In the genomic region with DNA sequence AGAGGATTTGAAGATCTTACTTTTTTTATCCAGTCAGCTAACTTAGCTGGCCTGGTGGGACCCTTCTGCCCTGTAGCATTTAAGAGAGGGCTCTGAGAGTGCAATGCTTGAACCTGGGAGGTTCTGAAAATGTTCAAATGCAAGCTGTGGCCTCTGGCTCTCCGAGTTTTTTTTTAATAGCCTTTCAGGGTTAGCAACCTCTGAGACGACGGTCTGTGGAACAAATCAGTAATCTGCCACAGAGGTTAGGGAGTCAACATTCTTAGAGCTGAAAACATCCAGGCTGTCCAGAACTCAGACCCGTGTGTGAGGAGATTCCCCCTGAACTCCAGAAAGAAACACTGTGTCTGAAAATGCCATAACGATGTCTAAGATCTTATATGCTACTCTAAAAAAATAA, we compare ENCODE assay signal across 28 mouse cellular contexts. TPM values are rescaled to one million over a fixed set of nuclear protein-coding genes. Genes with fewer than 3 reads are reported as not detected.
A peak's percentile ranks its signal among the peaks of the same experiment; 100 is the strongest.
DNase-seq lines count a peak whose midpoint lies in the region; ATAC-seq and TF ChIP-seq lines count a peak whose summit lies in the region.
"Had no signal": no experiment of that assay in that cellular context is flagged by ENCODE, and none has a peak within 500 bp of the region (broad histone marks: within the 10 kb centered on the region; RNA-seq: fewer than 3 reads in every experiment).

No protein-coding gene starts in this region.

- peaks cover 15% of the 10 kb centered on the region for H3K36me3 ChIP-seq in hindbrain, embryonic 13.5 days
- H3K36me3 ChIP-seq in hindbrain, embryonic 10.5 days: peaks cover 28% of the 10 kb centered on the region
- no peaks in the 10 kb centered on the region for H3K36me3 ChIP-seq in kidney, postnatal 0 days (ENCODE audit: insufficient read depth, low read length)
- H3K36me3 ChIP-seq in limb, embryonic 11.5 days (ENCODE audit: control insufficient read depth, insufficient read depth, low read length): no peaks in the 10 kb centered on the region
- peaks cover 31% of the 10 kb centered on the region for H3K36me3 ChIP-seq in limb, embryonic 10.5 days

- no peak overlapping the region for H3K4me3 ChIP-seq in hindbrain, embryonic 13.5 days
- H3K4me3 ChIP-seq in hindbrain, embryonic 10.5 days: no peak overlapping the region
- no peak overlapping the region for H3K4me3 ChIP-seq in kidney, postnatal 0 days (replicated peaks; ENCODE audit: low read depth, low read length)
- H3K4me3 ChIP-seq in limb, embryonic 11.5 days (ENCODE audit: low read depth, low read length): no peak overlapping the region
- no peak overlapping the region for H3K4me3 ChIP-seq in limb, embryonic 10.5 days
- H3K4me3 ChIP-seq: embryonic facial prominence, embryonic 10.5 days; embryonic facial prominence, embryonic 12.5 days; forebrain, embryonic 13.5 days had no signal

- no peak for DNase-seq in hindbrain, embryonic 10.5 days (ENCODE audit: low spot score)
- DNase-seq in kidney, adult 9 months: peak; percentile 49
- DNase-seq in kidney, postnatal 25 days: no peak
- peak; percentile 61 for DNase-seq in kidney, postnatal 0 days (ENCODE audit: low spot score)
- DNase-seq in kidney, postnatal 4 days: no peak
- DNase-seq in limb, embryonic 11.5 days (ENCODE audit: low spot score): no peak
- DNase-seq in limb, embryonic 10.5 days (ENCODE audit: low spot score): no peak
- DNase-seq: adrenal gland, adult 8-10 months; adrenal gland, postnatal 14 days; adrenal gland, postnatal 36 days; B cell, adult 2 months; cerebellum, adult 11-12 months; cerebellum, adult 2 months; cerebellum, adult 9-10 months; cerebellum, postnatal 10 days; cerebellum, postnatal 25 days had no signal

- 0 out of 2 replicates have a peak overlapping the region, but pooled peaks have one; percentile 23 for H3K27ac ChIP-seq in hindbrain, embryonic 13.5 days
- H3K27ac ChIP-seq in hindbrain, embryonic 10.5 days: no peak overlapping the region
- H3K27ac ChIP-seq in kidney, postnatal 0 days: peak overlapping the region; percentile 5; the same call in 1 of the 2 replicates
- H3K27ac ChIP-seq in limb, embryonic 11.5 days (replicated peaks; ENCODE audit: low read depth, low read length): no peak overlapping the region
- no peak overlapping the region for H3K27ac ChIP-seq in limb, embryonic 10.5 days
- H3K27ac ChIP-seq: embryonic facial prominence, embryonic 10.5 days; embryonic facial prominence, embryonic 12.5 days; forebrain, embryonic 13.5 days had no signal

- no peak for TF ChIP-seq CTCF in kidney, postnatal 0 days (IDR thresholded peaks at IDR 0.05; ENCODE audit: low read depth)

- no peak for ATAC-seq in hindbrain, embryonic 13.5 days (ENCODE audit: low FRiP score)
- no peak for ATAC-seq in kidney, postnatal 0 days (replicated peaks; ENCODE audit: low FRiP score, low read depth)
- ATAC-seq in limb, embryonic 11.5 days (ENCODE audit: insufficient number of reproducible peaks, low FRiP score, low TSS enrichment, low read depth): no peak
- ATAC-seq: activated CD4-positive, CD25-positive, alpha-beta regulatory T cell, adult 4 months; CD4-positive, CD25-positive, alpha-beta regulatory T cell, adult 4 months; forebrain, embryonic 13.5 days; Patski had no signal

- H3K9me3 ChIP-seq in hindbrain, embryonic 13.5 days: no peaks in the 10 kb centered on the region
- 0 out of 2 replicates have a peak, but pooled peaks cover 5% of the 10 kb centered on the region for H3K9me3 ChIP-seq in hindbrain, embryonic 10.5 days
- H3K9me3 ChIP-seq in kidney, postnatal 0 days (replicated peaks; ENCODE audit: low read length): no peaks in the 10 kb centered on the region
- H3K9me3 ChIP-seq in limb, embryonic 11.5 days (ENCODE audit: control insufficient read depth, low read length): no peaks in the 10 kb centered on the region
- H3K9me3 ChIP-seq in limb, embryonic 10.5 days (replicated peaks): no peaks in the 10 kb centered on the region
- H3K9me3 ChIP-seq: forebrain, embryonic 13.5 days; G1E had no signal

- WGBS in hindbrain, embryonic 13.5 days: 75% methylated on average over 5 of the region's 5 CpGs
- 85% methylated on average over 5 of the region's 5 CpGs for WGBS in hindbrain, embryonic 10.5 days
- WGBS in kidney, postnatal 0 days: 33% methylated on average over 5 of the region's 5 CpGs
- WGBS in limb, embryonic 11.5 days: 83% methylated on average over 5 of the region's 5 CpGs
- 76% methylated on average over 5 of the region's 5 CpGs for WGBS in limb, embryonic 10.5 days

- no peak overlapping the region for H3K4me2 ChIP-seq in hindbrain, embryonic 13.5 days
- no peak overlapping the region for H3K4me2 ChIP-seq in kidney, postnatal 0 days (ENCODE audit: low read length)
- no peak overlapping the region for H3K4me2 ChIP-seq in limb, embryonic 11.5 days (ENCODE audit: low read depth, severe bottlenecking)
- H3K4me2 ChIP-seq: embryonic facial prominence, embryonic 12.5 days; forebrain, embryonic 13.5 days had no signal

- peaks cover 8% of the 10 kb centered on the region; the same call in 1 of the 2 replicates for H3K4me1 ChIP-seq in hindbrain, embryonic 13.5 days (replicated peaks)
- H3K4me1 ChIP-seq in hindbrain, embryonic 10.5 days (replicated peaks): peaks cover 10% of the 10 kb centered on the region
- peaks cover 7% of the 10 kb centered on the region; the same call in 1 of the 2 replicates for H3K4me1 ChIP-seq in kidney, postnatal 0 days (replicated peaks; ENCODE audit: insufficient read depth, low read length)
- no peaks in the 10 kb centered on the region; the same call in 1 of the 2 replicates for H3K4me1 ChIP-seq in limb, embryonic 11.5 days (ENCODE audit: control insufficient read depth, insufficient read depth, low read length)
- H3K4me1 ChIP-seq in limb, embryonic 10.5 days: no peaks in the 10 kb centered on the region
- H3K4me1 ChIP-seq: embryonic facial prominence, embryonic 12.5 days; forebrain, embryonic 13.5 days had no signal

- no peaks in the 10 kb centered on the region for H3K27me3 ChIP-seq in hindbrain, embryonic 13.5 days
- H3K27me3 ChIP-seq in hindbrain, embryonic 10.5 days (ENCODE audit: insufficient read depth, poor library complexity, severe bottlenecking): no peaks in the 10 kb centered on the region
- H3K27me3 ChIP-seq in kidney, postnatal 0 days (ENCODE audit: insufficient read depth, low read length): no peaks in the 10 kb centered on the region
- no peaks in the 10 kb centered on the region for H3K27me3 ChIP-seq in limb, embryonic 11.5 days (ENCODE audit: control insufficient read depth, insufficient read depth, low read length)
- no peaks in the 10 kb centered on the region for H3K27me3 ChIP-seq in limb, embryonic 10.5 days (ENCODE audit: low read depth, poor library complexity, severe bottlenecking)
- H3K27me3 ChIP-seq: CH12.LX; embryonic facial prominence, embryonic 12.5 days; forebrain, embryonic 13.5 days; Patski had no signal

- no peak overlapping the region for H3K9ac ChIP-seq in hindbrain, embryonic 13.5 days
- H3K9ac ChIP-seq in kidney, postnatal 0 days (ENCODE audit: low read depth, low read length): no peak overlapping the region
- peak overlapping the region; percentile 30; the same call in 1 of the 2 replicates for H3K9ac ChIP-seq in limb, embryonic 11.5 days (ENCODE audit: low read length)
- H3K9ac ChIP-seq: embryonic facial prominence, embryonic 12.5 days; forebrain, embryonic 13.5 days had no signal

RNA-seq across cellular contexts. Expression of gene Tmem217, which starts 6.3 kb away (rescaled TPM):
- polyA plus RNA-seq in hindbrain, embryonic 13.5 days (2015; fragmentation: Nextera tagmentation; extraction: Ambion mirVana): 1.6 and 1.8 TPM in 2 replicates
- polyA plus RNA-seq in hindbrain, embryonic 10.5 days (2016; fragmentation: Nextera tagmentation; extraction: Ambion mirVana): 1.3 and 2.5 TPM in 2 replicates
- polyA plus RNA-seq in kidney, postnatal 0 days (2015; fragmentation: Nextera tagmentation; extraction: Ambion mirVana): 0.20 and 0.51 TPM in 2 replicates
- 0.43 and 0.55 TPM in 2 replicates for polyA plus RNA-seq in limb, embryonic 11.5 days (2014; fragmentation: Nextera tagmentation; extraction: Ambion mirVana)
- 0.90 and 0.97 TPM in 2 replicates for polyA plus RNA-seq in limb, embryonic 10.5 days (2016; fragmentation: Nextera tagmentation; extraction: Ambion mirVana)
- polyA plus RNA-seq: G1E had no signal

RNA-seq across cellular contexts. Expression of gene Tbc1d22b, which starts 8.9 kb away (rescaled TPM):
- 22.1 and 22.8 TPM in 2 replicates for polyA plus RNA-seq in hindbrain, embryonic 13.5 days (2015; fragmentation: Nextera tagmentation; extraction: Ambion mirVana)
- 20.5 and 21.3 TPM in 2 replicates for polyA plus RNA-seq in hindbrain, embryonic 10.5 days (2016; fragmentation: Nextera tagmentation; extraction: Ambion mirVana)
- polyA plus RNA-seq in kidney, postnatal 0 days (2015; fragmentation: Nextera tagmentation; extraction: Ambion mirVana): 11.9 and 12.0 TPM in 2 replicates
- 19.7 and 20.1 TPM in 2 replicates for polyA plus RNA-seq in limb, embryonic 11.5 days (2014; fragmentation: Nextera tagmentation; extraction: Ambion mirVana)
- 20.9 and 22.4 TPM in 2 replicates for polyA plus RNA-seq in limb, embryonic 10.5 days (2016; fragmentation: Nextera tagmentation; extraction: Ambion mirVana)

RNA-seq across cellular contexts. Expression of gene Gm17657, which starts 9.0 kb away (rescaled TPM):
- polyA plus RNA-seq in hindbrain, embryonic 13.5 days (2015; fragmentation: Nextera tagmentation; extraction: Ambion mirVana): not detected in 2 replicates
- not detected in 2 replicates for polyA plus RNA-seq in hindbrain, embryonic 10.5 days (2016; fragmentation: Nextera tagmentation; extraction: Ambion mirVana)
- not detected in 2 replicates for polyA plus RNA-seq in kidney, postnatal 0 days (2015; fragmentation: Nextera tagmentation; extraction: Ambion mirVana)
- not detected in 2 replicates for polyA plus RNA-seq in limb, embryonic 11.5 days (2014; fragmentation: Nextera tagmentation; extraction: Ambion mirVana)
- polyA plus RNA-seq in limb, embryonic 10.5 days (2016; fragmentation: Nextera tagmentation; extraction: Ambion mirVana): not detected in 2 replicates
- polyA plus RNA-seq: CD4-positive, CD25-positive, alpha-beta regulatory T cell, adult 4 months; cerebellum, adult 2 months; cortical plate, adult 2 months; embryonic facial prominence, embryonic 10.5 days; embryonic facial prominence, embryonic 12.5 days; embryonic facial prominence, embryonic 14.5 days; forebrain, embryonic 11.5 days; forebrain, embryonic 13.5 days; G1E; Patski had no signal

RNA-seq across cellular contexts. Expression of gene Rnf8, which starts 56.1 kb away (rescaled TPM):
- polyA plus RNA-seq in hindbrain, embryonic 13.5 days (2015; fragmentation: Nextera tagmentation; extraction: Ambion mirVana): 79.2 and 83.4 TPM in 2 replicates
- 107 TPM in 2 replicates for polyA plus RNA-seq in hindbrain, embryonic 10.5 days (2016; fragmentation: Nextera tagmentation; extraction: Ambion mirVana)
- polyA plus RNA-seq in kidney, postnatal 0 days (2015; fragmentation: Nextera tagmentation; extraction: Ambion mirVana): 50.3 and 56.1 TPM in 2 replicates
- polyA plus RNA-seq in limb, embryonic 11.5 days (2014; fragmentation: Nextera tagmentation; extraction: Ambion mirVana): 116 TPM in 2 replicates
- 108 and 127 TPM in 2 replicates for polyA plus RNA-seq in limb, embryonic 10.5 days (2016; fragmentation: Nextera tagmentation; extraction: Ambion mirVana)

RNA-seq across cellular contexts. Expression of gene Gm28043, which starts 56.2 kb away (rescaled TPM):
- 2.9 and 3.8 TPM in 2 replicates for polyA plus RNA-seq in hindbrain, embryonic 13.5 days (2015; fragmentation: Nextera tagmentation; extraction: Ambion mirVana)
- 2.8 and 3.3 TPM in 2 replicates for polyA plus RNA-seq in hindbrain, embryonic 10.5 days (2016; fragmentation: Nextera tagmentation; extraction: Ambion mirVana)
- 1.2 and 2.1 TPM in 2 replicates for polyA plus RNA-seq in kidney, postnatal 0 days (2015; fragmentation: Nextera tagmentation; extraction: Ambion mirVana)
- 2.9 and 3.1 TPM in 2 replicates for polyA plus RNA-seq in limb, embryonic 11.5 days (2014; fragmentation: Nextera tagmentation; extraction: Ambion mirVana)
- 2.5 and 2.8 TPM in 2 replicates for polyA plus RNA-seq in limb, embryonic 10.5 days (2016; fragmentation: Nextera tagmentation; extraction: Ambion mirVana)

Comparison
In these comparisons a context has a peak if more than half of its experiments do, and no peak if none do; other contexts are left out.
1. H3K27ac ChIP-seq: peak in hindbrain, embryonic 13.5 days (single experiment) and kidney, postnatal 0 days (single experiment); none in hindbrain, embryonic 10.5 days (single experiment), limb, embryonic 11.5 days (single experiment) and limb, embryonic 10.5 days (single experiment).
2. DNase-seq: peak in kidney, adult 9 months (single experiment) and kidney, postnatal 0 days (single experiment); none in hindbrain, embryonic 10.5 days (single experiment), kidney, postnatal 25 days (0 of 2), kidney, postnatal 4 days (0 of 2), limb, embryonic 11.5 days (single experiment) and limb, embryonic 10.5 days (single experiment).